Mouse (Mus musculus) urinary bladder, adult 18-20 months (tissue): ENCODE measurements around the gene Kctd13.

Source experiments
- DNase-seq, 2 experiments: peaks; one replicate each; pipeline ENCODE4 v3.0.0; 2022; ENCODE audit warnings: low spot score in 2 of 2, mixed read lengths in 2 of 2

Gene Kctd13

DNA sequence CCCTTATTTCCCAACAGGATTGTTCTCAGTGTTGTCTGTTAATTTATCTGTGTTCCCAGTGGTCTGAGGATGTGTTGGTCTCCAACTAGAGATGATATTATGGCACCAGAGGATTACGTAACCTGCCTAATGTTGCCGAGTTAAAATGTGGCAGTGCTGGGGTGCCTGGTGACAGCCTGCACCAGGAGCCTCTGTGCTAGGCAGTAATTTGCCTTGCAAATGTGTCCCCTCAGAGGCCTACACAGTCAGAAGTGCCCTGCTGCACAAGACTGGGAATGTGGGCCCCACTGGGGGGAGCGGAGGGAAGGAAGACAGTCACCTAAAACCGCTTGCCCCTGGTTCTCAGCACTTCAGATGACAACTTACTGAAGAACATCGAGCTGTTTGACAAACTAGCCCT is 13.1 kb downstream of the Kctd13 start:
- no peak for DNase-seq

DNA sequence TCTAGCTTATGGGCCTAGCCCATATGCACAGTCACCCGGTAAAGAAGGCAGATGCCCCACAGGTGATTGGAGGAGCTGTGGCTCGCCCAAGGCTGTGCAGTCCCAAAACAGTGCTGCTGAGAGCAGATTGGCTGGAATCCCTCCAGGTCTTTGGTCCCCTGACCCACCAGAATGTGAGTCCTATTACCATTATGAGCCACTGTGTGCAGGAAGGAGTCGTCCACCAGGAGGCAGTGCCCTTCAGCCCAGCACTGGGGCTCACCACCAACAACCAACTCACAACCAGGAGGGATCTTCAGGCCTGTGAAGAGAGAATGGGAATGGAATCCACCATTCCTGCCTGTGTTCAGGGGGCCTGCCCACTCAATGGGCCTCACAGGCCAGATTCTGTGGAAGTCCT is 17.9 kb downstream of the Kctd13 start:
- no peak for DNase-seq

DNA sequence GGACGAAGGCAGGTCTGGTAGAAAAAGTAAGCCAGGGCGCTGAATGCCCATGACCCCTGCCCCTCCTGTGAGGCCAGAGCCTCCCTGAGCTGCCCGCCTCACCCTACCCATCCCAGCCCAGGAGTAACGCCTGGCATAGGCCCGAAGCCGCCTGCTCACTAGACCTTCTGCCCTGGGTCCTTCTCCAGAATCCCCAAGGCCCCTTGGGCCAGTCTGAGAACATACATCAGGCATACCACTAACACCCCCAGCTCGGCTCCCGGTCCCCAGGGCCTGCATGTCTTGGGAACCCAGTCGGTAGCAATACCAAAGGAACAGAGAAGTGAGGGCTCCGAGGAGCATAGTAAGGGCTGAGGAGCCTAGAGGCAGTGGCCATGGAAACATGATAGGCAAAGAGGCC is 19.9 kb downstream of the Kctd13 start:
- no peak for DNase-seq

DNA sequence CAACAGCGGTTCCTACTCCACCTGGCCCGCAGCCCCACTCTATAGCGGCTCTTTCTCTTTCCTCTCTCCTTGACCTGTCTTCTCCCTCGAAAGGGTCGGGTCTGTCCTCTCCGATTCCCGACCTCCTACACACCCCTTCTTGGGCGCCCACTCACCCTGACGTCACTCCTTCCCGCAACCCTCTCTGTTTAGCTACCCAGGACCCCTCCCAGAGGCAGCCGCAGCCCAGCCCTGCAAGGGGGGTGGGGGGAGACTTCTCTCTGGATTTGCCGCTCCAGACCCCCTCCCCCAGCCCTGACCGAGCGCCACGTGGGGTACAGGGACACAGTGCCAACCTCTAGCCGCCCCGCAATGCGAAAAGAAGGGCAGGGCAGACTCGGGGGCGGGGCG is 20.7 kb downstream of the Kctd13 start, which contains the start of gene Asphd1:
Asphd1 (minus strand) TSS at position 180 of the 390 bp plus-strand sequence.
- DNase-seq: no peak

DNA sequence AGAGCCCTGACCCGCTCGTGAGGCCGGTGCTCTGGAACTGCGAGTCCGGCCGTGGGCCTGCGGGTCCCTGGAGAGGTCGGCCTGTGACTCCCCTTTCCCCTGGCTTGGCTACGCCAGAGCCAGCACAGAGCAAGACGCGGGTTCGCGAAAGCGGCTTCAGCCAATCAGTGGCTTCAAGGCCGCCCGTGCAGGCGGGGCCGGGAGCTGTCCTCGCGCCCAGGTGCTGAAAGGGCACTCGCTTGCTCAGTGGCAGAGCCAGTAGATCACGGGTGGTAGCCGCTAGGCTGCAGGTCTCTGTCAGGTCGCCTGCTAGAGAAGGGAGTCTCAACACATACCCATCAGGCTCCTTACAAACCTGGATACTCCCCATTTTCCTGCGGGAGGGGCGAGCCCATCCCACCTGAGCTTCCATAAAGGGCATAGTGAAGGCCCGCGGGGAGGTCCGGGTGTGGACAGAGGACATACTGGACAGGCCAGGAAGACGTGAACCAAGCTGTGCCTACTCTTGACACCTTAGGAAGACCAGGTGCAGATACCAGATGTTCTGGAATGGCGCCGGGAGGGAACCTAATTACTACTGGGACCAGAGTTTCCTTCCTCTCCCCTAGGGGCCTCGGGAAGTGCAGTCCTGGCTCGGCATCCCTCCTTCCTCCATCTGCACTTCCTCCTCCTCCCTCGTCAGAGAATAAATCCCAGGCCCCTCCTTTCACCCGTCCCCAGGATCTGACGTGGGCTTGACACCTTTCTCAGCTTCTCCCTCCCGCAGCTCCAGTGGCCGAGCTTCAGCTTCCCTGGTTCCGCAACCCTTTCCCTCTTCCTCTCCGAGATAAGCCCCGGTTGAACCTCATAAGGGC is 21.3 kb downstream of the Kctd13 start, which contains the start of gene Sez6l2:
Sez6l2 (plus strand) TSS at position 771 of the 854 bp plus-strand sequence.
- peak; percentile 60 to 88 for DNase-seq

DNA sequence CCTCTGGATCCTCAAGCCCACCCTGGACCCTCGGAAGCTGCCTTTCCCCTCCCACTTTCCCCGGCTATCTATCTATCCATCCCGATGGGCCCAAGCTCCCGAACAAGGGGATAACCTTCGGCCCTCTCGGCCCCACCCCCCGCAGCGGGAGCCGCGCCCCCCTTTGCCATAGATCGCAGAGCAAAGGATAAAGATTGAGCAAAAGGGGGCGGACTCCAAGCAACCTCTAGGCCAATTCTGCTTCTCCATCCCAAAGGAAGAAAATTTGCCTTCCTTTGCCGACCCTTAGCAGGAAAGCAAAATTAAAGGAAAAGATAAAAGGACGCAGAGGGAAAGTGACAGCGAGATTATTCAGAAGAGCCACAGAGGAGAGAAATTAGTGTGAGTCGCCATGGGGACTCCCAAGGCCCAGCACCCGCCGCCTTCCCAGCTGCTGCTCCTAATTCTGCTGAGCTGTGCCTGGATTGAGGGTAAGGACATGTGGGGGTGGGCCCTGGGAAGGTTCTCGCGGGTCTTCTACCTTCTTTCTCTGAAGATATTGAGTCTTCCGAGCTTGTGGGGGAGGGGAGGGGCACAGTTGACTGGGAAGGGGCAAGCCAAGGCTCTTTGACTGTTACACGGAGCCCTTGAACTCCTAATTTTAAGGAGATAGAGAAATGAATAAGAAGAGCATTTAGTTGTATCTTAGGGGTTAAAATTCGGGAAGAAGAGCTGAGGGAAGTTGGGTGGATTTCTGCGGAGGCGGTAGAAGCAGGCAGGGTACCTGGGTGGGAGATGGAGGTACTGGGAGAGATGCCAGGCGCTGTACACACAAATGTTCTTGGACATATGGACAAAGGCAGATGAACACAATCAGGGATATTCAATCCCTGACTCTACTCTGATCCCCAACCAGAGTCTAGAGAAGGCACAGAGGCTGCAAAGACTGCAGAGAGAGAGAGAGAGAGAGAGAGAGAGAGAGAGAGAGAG is 22.3 kb downstream of the Kctd13 start:
- no peak for DNase-seq

DNA sequence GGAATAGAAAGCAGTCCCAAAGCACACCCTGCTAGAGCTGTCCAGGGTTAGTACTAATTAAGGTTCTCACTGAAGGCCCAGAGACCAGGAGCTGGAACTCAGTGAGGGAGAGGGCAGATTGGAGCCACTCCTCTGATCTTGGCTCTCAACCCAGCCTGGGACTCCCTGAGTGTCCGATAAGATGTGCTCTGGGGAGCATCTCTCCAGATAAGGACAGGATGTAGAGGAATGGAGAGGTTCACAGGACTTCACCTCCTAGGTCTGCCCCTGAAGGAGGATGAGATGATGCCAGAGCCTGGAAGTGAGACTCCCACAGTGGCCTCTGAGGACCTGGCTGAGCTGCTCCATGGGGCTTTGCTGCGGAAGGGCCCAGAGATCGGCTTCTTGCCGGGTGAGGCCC is 23.1 kb downstream of the Kctd13 start:
- no peak for DNase-seq

DNA sequence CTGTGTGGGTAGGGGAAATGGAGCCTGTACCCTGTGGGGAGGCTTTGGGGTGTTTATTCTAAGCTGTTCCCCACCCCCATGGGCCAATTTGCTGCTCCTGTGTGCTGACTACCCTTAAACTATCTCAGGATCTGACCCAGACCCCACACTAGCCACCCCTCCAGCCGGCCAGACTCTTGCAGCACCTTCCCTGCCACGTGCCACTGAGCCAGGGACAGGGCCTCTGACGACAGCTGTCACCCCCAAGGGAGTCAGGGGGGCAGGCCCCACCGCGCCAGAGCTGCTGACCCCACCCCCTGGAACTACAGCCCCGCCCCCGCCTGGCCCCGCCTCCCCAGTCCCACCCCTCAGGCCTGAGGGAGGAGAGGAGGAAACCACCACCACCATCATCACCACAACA is 24.0 kb downstream of the Kctd13 start:
- DNase-seq: no peak

DNA sequence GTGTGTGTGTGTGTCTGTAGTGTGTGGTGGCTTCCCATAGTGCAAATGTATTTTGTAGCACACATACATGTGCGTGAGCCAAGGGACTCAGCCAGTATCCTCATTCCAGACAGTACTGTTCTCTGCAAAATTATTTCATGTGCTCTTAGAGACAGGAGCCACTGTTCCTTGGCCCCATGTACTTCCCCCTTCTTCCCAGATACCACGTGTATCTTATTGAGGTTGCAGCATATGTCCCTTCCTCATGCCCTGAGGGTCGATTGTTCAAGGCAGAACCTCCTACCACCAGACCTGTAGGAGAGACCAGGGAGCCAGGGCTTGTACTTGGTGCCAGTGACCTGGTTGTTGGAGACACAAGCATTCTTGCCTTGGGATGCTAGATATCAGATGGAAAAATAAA is 26.4 kb downstream of the Kctd13 start:
- no peak for DNase-seq

DNA sequence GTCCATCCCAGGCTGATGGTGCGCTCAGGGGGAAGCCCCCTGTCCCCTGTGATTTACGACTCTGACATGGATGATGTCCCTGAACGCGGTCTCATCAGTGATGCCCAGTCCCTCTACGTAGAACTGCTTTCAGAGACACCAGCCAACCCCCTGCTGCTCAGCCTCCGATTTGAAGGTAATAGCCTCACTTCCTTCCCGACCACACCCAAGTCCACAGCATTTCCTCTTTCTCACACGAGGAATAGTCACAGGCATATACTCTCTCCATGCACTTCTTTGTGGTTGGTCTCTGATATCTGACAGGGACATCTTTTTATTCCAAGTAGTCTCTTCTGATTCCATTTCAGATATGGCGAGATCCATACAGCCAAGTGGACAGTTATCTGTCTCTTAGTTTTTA is 31.1 kb downstream of the Kctd13 start:
- DNase-seq: no peak

DNA sequence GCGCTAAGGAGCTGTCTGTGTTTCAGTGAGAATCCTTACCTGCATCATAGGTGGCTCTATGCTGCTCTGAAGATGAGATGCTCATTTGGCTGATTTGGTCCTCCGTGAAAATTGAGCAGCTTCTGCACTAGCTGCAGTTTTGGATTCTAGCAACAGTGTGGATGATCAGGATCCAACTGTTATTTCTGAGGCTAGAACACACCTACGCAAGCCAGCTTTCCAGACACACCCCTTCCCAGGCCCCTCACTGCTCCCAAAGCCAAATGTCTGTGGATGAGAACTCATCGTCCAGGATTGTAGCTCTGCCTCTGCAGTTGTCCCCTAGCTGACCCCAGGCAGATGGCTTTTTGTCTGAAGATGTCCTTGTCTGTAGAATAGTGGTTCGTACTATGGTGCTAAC is 32.4 kb downstream of the Kctd13 start:
- no peak for DNase-seq

DNA sequence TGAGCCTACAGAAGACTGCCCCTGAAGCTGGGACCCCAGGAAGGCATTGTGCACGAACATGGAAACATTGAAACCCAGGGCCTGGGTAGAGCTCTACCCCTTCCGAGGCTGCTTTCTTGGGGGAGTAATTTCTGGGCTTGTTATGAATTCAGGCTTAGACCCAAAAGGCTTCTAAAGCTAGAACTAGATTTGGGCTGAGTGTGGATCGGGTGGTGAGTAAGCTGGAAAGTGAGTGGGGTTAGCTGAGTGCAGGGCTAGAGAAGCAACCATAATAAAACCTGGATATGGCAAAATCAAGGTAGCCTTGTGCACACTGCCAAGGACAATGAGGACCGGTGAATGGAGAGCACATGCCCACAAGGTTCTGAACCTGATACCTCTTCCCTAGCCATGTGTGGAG is 33.3 kb downstream of the Kctd13 start:
- no peak for DNase-seq

DNA sequence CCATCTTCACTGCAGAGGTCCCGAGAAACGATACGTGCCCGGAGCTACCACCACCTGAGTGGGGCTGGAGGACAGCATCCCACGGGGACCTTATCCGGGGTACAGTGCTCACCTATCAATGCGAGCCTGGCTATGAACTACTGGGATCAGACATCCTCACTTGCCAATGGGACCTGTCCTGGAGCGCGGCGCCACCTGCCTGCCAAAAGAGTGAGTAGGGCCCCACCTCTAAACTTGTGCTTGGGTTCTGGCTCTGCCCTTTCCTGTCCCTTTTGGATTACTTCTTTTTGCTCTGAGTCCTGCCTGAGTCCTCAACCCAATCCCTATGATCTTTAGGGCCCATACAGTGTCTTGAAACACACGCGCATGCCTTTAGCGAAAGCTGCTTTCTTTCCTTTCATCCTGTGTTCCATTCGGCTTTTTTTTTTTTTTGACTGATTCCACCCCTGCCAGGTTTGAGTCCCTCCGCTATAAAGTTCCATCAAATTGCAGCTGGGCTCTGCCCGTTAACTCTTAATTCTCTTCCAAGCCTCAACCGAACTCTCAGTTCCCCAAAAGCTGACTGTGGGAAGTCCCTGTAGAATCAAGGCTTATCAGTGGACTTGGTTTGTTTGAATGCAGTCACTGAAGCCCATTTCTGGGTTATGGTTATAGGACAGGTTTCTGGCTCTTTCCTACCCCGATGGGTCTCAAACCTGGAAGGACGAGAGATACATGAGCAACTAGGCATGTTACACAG is 35.0 kb downstream of the Kctd13 start:
- peak; percentile 13 to 25 for DNase-seq

DNA sequence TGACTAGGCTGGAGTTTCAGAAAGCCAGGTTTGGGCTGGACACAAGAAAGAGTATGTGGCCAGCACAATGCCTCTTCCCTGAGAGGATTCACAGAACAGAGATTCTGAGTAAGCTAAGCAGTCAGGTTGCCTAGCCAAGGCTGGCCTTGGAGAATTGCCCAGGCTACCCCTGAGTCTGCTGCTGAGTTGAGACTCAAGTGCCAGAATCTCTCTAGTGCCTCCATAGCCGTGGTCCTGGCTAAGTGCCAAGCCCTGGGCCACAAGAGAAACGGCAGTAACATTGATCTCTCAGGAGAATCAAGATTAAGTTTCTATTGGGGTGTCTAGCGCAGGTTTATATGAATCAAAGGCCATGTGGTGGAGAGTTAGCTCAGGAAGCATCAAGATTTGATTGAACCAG is 36.9 kb downstream of the Kctd13 start:
- DNase-seq: no peak

DNA sequence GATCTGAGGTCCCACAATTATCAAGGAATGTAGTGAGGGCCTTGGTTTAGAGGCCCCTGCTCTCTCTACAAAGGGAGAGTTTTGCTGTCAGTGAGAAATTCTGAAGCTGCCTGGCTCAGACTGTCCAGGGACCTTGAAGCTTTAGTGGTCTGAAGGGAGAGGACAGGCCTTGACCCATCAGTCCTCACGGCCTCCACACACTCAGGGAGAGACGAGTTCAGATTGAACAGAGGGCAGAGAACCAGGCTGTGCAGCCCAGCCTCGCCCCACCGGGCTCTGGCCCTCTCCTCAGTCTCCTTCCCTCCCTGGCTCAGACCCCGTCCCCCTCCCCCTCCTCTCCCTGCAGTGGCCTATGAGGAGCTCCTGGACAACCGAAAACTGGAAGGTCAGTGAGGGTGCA is 38.7 kb downstream of the Kctd13 start:
- no peak for DNase-seq

DNA sequence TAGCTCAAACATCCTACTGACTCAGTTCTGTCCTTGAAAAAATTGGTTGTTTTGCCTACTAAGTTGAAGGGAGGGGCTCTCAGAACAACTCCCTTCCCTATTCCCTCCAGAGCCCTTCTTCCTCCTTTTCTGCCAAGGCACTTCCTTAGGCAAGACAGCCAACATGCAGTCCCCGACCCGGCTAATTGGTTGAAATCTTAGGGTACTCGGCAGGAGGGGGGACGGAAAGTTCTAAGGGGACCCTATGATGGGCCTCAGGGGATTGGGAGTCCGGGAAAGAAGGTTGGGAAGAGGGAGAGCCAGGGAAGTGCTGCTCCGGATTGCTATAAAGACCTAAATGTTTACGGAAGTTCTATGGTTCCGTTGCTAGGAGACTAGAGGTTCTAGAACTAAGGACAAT is 46.8 kb downstream of the Kctd13 start:
- peak in 1 of 2 experiments; percentile 15 for DNase-seq

DNA sequence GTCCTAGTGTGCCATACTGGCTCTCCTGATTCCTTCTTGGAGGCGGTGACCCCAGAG is 47.0 kb downstream of the Kctd13 start, which contains the start of gene Cdipt:
Cdipt (plus strand) TSS at position 22 of the 57 bp plus-strand sequence.
- DNase-seq: no peak

DNA sequence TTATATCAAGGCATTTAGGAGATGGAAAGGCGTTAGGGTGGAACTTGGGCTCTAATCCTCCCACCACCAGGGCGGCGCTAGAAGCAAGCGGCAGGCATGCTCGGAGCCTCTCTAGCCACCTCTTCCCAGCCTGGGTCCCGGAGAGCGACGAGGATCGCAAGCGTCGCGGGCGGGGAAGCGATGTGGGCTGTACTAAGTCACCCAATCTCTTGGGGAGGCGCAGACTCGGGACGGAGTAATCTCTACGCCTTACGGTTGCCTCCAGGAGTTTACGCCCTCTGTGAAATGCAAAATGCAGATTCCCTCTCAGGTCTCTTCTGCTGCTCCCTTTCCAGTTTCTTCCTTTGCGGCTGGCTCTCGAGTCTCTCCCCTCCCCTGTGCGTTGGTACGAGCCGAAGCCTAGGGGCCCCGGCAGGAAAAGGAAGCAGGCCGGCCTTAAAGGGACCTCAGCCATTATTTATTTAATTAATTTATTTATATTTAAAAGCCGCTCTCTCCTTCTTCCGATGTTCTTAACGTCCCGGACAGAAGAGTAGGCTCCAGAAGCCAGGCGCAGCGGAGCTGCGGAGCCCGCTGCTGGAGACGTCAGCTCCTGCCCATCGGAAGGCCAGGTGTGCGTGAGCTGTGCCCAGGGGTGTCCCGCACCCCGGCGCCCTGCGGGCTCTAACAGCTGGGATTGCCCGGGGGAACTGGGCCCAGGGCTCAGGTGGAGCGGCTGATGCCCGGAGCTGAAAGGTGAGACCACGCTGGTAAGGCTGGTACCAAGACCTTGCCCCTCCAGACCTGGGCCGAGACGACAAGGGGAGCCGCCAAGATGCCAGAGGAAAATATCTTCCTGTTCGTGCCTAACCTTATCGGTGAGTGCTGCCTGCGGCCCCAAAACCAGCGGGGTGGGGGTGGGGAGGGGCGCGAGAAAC is 47.5 kb downstream of the Kctd13 start, which contains the start of gene Cdiptos:
Cdiptos (minus strand) TSS at position 149 of the 917 bp plus-strand sequence.
- DNase-seq: peak; percentile 92 to 94

DNA sequence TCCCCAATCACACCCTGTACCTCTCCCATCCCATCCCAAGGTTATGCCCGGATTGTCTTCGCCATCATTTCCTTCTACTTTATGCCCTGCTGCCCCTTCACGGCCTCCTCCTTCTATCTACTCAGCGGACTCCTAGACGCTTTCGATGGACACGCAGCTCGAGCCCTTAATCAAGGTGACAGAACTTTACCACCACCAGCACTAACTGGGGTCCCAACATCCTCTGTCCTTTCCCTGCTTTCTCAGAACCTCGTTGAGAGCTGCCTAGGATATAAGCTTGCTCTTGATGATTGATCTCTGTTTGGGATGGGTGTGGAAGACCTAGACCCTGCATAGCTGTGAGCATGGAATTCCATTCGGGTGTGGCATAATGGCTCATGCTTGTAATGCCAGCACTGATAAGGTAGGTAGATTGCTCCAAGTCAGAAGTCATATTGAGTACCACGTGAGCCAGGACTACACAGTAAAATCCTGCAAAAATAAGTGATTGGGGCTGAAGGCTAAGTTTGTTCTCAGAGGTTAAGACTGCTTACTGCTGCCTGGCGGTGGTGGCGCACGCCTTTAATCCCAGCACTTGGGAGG is 48.3 kb downstream of the Kctd13 start:
- DNase-seq: no peak

DNA sequence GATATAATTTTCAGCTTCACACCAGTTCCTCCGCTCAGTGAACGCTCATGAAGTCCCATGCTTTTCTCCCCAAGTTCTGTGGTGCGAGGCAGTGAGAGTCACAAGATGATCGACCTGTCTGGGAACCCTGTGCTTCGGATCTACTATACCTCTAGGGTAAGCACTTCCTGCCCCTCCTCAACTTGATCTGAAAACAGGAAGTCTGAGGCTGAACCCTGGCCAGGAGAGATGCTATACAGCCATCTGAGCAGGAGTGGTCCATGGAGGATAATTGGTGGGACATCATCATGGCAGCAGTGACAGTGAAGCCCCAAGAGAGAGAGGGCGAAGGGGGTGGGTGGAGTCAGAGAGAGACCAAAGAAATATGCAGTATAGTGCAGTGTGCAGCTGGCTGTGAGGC is 50.2 kb downstream of the Kctd13 start:
- DNase-seq: no peak

DNA sequence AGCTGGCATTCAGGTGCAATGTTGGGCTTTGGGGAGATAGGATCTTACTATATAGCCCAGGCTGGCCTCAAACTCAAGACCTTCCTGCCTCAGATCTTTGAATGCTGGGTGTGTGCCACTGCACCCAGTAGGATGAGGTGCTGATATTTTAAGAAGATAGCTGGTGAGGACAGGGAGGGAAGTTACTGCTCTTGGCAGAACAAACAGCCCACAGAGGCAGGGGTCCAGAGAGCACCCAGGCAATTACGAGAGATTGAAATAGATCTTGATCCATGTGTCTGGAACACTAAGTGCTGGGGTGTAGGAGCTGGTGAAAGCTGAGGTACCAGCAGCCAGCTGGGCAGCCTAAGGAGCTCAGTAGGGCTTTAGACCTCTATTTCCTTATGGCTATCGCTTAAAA is 52.9 kb downstream of the Kctd13 start:
- no peak for DNase-seq
